Mouse (Mus musculus): ENCODE data around the gene Rwdd4a. TPM values are rescaled to one million over a fixed set of nuclear protein-coding genes. Genes with fewer than 3 reads are reported as not detected.

The Rwdd4a gene
- total RNA-seq, 2 experiments from 2014 or later = 61.1 to 63.9 TPM

GRCm38 (mm10) chr8:47570161-47570560 lies 36.7 kb downstream of the Rwdd4a start:
- intact Hi-C loops (cut with DNase I) = no loop called here
- DNase-seq (ENCODE audit: low spot score) = no peak

- intact Hi-C loops (cut with DNase I) = no loop called here
- no peak for DNase-seq (ENCODE audit: low spot score)
These were observed 40.0 kb downstream of the Rwdd4a start for GRCm38 (mm10) chr8:47573482-47573881.

- no peak for DNase-seq (ENCODE audit: low spot score)
- intact Hi-C loops (cut with DNase I) = no loop called here
These were observed 48.0 kb downstream of the Rwdd4a start for GRCm38 (mm10) chr8:47581454-47581853.

GRCm38 (mm10) chr8:47588616-47589015 lies 55.2 kb downstream of the Rwdd4a start:
- DNase-seq (ENCODE audit: low spot score) = no peak
- intact Hi-C loops (cut with DNase I) = no loop called here

- DNase-seq (ENCODE audit: low spot score) = no peak
- intact Hi-C loops (cut with DNase I) = no loop called here
These were observed 56.9 kb downstream of the Rwdd4a start for GRCm38 (mm10) chr8:47590400-47590799.

- no peak for DNase-seq (ENCODE audit: low spot score)
- intact Hi-C loops (cut with DNase I) = no loop called here
These were observed 67.2 kb downstream of the Rwdd4a start for GRCm38 (mm10) chr8:47600664-47601063.

Small RNAs within 50 kb of the gene (microRNA-seq; reads per million reads assigned to microRNA genes)
- gene Gm27409 = not detected

Other genes with a start within 250 kb of the Rwdd4a start
- 10 to 100 TPM; 12.3 to 13.8 TPM for gene Stox2, start 87.3 kb upstream of the Rwdd4a start, total RNA-seq (2021)
- gene Trappc11, start 194 bp upstream of the Rwdd4a start, total RNA-seq (2021) = 10 to 100 TPM; 20.6 to 20.9 TPM
- gene Ing2, start 141.9 kb downstream of the Rwdd4a start, total RNA-seq (2021) = 1 to 10 TPM; 4.6 to 5.8 TPM
- gene Cdkn2aip, start 180.3 kb downstream of the Rwdd4a start, total RNA-seq (2021) = 10 to 100 TPM in 1 of 2 experiments, 1 to 10 TPM in 1; 9.0 to 11.0 TPM

Data from heart, postnatal 25 days (tissue).